Mouse (Mus musculus) adrenal gland, postnatal 36 days (tissue): ENCODE results near the gene Apopt1. TPM values are rescaled to one million over a fixed set of nuclear protein-coding genes. Genes with fewer than 3 reads are reported as not detected.

Experiments used
- DNase-seq, 2 experiments: peaks; one replicate each; pipeline ENCODE4 v3.0.0; 2021; ENCODE audit warnings: mixed read lengths in 1 of 2
- total RNA-seq, 2 experiments: library from RNA; stranded (reverse); gene quantifications; 2 replicates each; pipeline ENCODE4 v1.2.3; 2021

The Apopt1 gene
- total RNA-seq, 2 experiments from 2014 or later, result 58.8 to 76.2 TPM

DNA sequence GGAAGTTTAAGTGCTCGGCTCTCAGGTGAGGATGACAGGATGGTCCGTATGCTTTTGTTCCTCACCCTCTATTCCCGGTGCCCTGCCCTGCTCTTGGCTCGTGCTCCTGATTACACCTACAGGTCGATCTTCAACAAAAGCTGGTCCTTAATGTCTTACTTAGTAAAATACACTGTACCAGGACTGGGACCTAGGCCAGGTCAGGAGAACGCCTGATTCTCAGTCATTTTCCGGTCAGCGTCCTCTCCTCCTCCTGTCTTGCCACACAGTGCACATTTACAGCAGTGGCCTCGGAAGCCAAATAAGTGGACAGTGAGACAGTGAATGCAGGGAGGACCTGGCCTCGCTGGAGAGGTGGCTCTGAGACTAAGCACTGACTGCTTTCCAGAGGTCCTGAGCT, 57.6 kb downstream of the Apopt1 start:
- no peak for DNase-seq

DNA sequence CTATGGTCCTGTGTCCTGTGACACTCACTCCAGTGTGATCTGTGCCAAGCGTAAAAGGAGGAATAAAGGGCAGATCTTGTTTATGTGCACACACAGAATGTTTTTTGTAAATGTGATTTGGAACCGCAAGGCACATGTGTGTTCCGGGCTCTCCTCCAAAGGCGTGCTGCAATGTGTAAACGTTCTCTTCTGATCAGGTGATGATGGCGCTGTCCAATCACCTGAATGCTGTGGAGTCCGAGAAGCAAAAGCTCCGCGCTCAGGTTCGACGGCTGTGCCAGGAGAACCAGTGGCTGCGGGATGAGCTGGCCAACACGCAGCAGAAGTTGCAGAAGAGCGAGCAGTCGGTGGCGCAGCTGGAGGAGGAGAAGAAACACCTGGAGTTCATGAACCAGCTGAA, 61.1 kb downstream of the Apopt1 start:
- no peak for DNase-seq

DNA sequence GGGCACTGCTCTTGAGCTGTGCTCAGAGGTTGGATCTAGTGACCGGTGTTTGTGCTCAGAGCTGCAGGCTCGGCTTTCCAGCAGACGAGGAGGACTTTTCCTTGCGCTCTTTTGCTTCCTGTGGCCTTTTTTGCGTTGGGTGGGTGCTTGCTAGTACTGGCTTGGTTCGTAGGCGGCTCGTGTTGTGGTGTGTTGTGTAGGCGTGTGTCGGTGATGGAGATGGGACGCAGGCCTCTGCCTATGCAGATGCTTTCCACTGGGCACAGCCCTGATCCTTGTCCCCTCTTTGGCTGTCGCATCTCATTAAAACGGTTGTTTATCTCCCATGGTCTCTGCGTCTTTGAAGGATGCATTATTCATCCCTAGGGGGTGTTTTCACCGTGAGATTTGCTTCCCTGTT, 61.8 kb downstream of the Apopt1 start:
- DNase-seq, result no peak

DNA sequence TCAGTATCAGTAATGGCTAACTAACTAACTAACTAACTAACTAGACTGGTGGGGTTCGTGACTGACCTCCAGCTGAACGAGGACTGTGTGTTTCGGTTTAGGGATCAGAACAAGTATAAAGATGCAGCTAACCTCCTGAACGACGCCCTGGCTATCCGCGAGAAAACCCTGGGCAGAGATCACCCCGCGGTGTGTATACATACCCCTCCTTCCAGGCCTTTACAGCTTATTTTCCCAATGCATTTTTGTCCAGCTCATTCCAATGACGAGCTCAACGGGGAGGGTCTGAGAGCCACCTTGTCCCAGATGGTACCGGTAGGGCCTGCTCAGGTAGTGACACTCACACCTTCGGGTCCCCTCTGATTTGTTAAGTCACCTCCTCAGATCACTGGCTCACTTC, 64.9 kb downstream of the Apopt1 start:
- DNase-seq, result no peak

DNA sequence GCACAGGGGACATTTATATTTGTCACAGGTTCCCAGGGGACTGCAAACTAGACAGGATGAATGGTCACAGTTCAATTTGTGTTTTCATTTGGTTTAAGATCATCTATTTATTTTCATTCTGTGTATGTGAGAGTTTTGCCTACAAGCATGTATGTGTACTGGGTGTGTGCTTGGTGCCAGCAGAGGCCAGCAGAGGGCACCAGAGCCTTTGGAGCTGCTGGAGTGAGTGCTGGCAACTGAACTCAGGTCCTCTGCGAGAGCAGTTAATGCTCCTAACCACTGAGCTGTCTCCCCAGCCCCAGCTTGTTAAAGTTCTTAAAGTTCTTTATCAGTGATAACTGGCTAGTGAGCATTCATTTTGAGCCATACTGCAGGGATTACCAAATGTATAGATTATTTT, 66.5 kb downstream of the Apopt1 start:
- DNase-seq, result no peak

DNA sequence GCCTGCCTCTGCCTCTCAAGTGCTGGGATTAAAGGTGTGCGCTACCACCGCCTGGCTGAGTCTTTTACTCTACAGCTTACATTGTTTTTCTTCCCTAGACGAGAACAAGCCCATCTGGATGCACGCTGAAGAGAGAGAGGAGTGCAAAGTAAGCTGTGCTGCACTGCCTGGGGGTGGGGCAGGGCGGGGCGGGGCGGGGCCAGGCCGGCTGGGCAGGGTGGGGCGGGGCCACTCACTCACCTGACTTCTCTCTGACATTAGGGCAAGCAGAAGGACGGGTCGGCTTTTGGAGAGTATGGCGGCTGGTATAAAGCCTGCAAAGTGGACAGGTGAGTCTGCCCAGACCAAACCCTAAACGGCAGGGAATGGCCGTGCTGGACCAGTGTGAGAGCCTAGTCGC, 72.1 kb downstream of the Apopt1 start:
- DNase-seq, result no peak

DNA sequence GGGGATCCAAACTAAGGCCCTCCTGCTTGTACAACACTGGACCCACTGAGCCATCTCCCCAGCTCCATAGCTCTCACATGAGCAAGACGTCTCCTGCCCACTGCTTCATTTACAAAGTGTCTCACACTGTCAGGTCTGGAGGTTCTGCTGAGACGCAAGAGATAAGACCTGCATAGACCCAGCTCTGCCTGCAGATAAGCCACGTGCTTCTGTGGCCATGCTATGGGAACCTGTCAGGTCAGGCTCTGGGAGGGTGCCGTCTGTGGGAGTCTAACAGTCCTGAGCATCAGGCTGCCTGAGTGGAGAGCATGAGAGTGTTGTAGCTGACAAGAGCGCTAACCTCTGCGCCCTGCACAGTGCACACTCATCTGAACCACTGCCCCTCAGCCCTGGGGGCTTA, 74.0 kb downstream of the Apopt1 start:
- no peak for DNase-seq

DNA sequence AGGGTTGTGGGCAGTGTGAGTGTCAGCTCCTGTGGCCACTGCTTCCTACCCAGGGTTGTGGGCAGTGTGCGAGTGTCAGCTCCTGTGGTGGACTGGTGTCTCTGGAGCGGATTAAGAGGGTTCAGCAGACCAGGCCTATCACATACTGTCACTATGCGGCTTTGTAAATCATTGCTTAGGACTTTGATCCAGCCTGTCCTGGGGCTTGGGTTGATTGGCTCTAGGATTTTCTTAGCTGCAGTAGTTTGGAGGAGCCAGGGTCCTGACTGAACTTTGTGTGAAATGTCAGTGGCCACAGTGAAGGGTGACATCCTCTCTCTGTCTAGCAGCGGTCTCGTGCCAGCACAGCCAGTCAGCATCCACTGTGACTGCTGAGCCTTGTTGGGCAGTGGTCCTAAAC, 77.0 kb downstream of the Apopt1 start:
- no peak for DNase-seq

DNA sequence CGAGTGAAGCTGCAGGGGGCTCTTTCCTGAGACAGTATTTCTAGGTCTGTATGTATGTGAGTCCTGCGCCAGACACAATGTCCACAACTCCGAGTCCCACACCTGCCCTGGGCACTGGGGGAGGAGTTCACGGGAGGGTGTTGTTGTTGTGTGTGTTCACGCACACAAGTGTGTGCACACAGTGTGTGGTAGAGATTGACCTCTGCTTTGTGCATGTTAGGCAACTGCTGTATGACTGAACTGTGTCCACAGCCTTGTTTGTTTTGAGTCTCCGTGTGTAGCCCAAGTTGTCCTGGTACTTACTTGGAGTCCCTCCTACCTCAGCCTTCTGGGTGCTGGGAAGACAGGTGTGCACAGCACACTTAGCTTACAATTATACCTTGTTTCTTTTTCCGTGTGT, 77.6 kb downstream of the Apopt1 start:
- DNase-seq, result no peak

DNA sequence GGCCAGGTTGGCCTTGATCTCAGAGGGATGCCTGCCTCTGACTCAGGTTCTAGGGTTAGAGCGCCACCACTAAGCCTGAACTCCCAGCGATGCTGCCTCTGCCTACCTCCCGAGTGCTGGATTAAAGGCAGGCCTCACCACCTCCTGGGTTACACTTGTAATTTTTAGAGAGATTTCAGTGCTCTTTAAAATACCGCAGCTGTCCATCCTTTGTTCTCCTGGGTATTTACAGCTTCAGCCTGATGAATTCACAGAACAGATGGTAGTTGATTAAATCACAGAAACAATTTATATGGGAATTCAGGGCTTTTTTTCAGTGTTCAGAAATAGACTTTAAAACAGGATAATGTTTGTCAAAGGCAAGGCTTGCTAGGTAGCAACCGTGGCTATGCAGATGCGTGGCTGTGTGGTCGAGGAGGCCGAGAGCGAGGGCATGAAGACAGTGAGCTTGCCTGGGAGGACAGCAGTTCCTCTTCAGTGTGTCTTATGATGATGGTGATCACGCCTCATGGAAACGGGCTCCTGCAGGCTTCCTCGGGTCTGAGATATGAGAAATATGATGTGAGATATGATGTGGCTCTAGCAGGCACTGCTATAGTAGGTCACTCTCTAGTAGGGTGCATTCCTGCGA, 78.5 kb downstream of the Apopt1 start:
- DNase-seq, result no peak

DNA sequence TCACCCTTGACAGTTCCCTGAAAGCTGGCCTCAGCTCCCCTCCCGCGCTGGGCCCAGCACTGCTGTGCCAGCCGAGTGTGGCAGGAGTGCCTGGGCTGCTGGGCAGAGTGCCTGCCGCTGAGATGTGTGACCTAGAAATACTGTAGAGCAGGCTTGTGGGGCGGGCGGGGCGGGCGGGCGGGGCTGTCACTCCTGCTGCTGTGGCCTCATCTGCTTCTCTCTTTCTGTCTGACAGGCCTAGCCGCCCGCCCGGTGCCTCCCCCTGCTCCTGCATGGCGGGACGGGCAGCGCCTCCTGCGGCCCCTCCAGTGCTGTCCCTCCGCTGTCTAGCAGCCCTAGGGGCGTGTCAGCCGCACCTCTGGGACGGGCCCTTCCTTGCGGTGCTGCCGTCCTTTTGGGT, 81.0 kb downstream of the Apopt1 start:
- peak; percentile 77 to 79 for DNase-seq

DNA sequence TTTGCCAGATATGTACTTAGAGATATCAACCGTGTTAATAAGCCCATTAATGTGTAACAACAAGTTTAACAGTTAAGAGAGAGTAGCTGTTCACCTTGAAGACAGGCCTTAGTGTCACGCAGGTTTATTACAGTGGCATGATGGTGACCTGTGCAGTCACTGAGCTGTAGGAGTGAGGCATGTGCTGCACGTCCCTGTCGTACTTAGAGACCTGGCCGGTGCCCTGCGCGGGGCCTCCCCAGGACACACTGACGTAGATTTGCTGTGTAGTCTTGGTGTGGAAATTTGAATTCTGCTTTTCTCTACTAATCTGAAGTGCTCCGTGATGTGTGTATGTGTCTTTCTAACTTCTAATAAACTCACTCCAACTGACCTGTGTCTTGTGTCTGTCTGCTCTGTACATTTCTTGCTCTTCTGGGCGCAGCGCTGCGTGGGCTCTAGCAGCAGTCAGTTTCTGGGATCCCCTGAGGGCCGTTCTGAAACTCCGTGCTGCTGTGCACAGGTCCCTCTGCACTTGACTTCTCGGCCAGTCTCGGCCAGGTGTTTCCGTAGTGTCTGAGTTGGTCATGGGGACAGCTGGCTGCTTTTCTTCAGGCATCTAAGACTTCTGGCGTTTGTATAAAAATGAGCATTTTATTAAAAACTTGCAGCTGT, 81.6 kb downstream of the Apopt1 start:
- no peak for DNase-seq

DNA sequence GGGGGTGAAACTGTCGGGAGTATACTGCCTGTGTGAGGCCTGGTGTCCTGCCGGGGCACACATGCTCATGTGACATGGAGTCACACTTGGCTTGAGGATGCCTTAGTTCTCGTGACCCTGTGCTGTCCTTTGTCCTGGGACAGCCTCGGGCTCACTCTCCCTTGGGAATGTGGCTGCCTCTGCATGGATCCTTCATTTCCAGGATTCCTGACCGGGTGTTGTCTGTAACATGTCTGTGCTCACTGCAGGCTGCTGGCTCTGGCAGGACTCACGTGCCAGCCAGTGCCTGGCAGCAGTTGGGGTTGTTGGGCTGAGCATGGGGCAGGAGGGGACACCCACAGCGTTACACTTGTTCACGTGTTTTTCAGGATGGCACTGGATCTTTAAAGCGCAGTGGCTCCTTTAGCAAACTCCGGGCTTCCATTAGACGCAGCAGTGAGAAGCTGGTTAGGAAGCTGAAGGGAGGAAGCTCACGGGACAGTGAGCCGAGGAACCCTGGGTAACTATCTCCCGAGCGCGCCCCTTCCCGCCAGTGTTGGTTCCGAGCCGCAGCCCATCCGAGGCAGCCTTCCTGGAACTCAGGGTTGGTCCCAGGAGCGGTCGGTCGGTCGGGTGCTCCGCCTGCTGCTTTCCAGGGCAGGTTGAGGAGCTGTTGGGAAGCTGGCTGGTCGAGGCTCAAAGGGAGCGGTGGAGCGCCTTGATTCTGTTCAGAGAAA, 82.3 kb downstream of the Apopt1 start:
- no peak for DNase-seq

DNA sequence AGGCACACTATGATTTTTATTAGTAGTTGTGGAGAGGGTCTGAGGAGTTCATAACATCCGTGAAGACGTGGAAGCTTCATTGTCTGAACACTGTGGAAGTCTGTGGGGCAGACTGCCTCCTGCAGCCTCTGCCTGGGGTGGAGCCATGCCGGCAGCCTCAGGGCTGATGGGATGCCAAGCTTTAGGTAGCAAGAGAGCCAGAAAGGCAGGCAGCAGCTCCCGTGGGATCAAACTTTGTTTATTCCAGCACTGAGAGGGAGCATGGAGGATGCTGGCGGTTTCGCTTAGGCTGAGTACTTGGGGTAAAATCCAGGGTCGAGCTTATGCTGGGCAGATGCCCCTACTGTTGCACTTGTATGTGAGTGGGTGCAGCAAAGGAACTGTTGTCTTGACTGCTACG, 84.2 kb downstream of the Apopt1 start:
- DNase-seq, result no peak

DNA sequence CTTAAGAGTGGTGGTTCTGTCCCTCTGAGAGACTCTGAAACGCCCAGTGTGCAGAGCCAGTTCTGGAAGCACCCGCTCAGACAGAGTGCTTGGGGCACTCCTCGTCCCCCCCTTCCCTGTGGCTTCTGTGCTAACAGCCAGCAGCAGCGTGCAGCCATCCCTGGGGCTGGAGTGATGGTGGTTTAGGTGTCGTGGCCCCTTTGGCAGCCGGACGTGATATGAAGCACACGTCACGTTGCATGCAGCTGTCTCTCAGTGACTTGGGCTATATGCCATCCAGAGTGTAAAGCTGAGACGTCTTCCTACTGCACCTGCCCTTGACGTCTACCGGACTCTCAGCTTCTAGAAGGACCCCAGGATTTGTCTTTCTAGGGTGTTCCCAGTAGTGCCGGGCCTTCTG, 85.4 kb downstream of the Apopt1 start:
- DNase-seq, result no peak

DNA sequence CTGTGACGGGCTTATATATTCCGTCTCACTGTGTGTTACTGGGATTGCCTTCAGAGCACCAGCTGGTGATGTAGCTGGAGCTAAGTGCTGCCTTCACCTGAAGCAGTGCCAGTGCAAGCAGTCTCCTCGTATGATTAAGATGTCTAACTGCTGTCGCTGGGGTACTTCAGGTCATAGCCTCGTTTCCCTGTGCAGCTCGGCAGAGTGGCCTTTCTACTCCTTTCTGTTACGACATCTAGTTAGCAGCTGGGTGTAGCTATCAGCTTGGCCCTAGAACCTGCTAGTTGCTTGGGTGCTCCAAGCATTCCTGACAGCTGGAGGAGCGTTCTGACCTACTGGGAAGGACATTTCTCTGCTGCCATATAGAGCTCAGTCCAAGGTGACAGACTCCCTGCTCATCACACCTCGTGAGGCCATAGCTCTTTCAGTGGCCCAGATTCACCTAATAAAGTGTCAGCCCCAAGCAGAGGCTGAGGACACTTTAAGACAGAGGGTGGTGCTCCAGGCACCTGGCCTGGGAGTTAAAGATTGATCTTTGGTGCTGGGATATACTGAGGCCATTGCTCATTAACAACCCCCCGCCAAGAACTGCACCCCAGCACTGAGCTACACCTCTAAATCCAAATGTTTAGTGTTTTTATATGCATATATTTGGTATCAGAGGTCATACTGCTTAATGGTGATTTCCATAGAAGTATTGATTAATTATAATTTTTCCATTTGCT, 87.6 kb downstream of the Apopt1 start:
- no peak for DNase-seq

DNA sequence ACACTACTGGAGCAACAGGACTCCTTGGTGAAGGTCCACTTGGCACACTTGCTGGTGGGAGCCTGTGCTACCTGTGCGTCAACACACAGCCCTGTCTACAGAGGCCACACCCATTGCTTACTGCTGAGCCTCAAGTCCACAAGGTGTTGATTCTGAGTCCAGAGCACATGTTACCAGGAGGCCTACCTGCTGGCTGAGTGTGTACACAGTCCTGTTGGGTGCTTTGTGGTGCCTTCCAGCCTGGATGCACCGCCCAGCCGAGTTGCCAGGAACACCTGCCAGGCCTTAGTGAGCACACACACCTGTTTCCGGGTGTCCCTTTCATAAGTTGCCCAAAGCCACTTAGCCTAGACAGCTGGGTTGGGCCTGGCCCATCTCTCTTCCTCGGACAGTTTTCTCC, 90.5 kb downstream of the Apopt1 start:
- DNase-seq, result no peak

Other genes starting within 250 kb of the Apopt1 start
- under 1 TPM in 1 of 2 experiments, not detected in 1; 0.53 TPM for gene Gm266, start 227.4 kb upstream of the Apopt1 start, total RNA-seq
- 100 to 1,000 TPM; 309 to 376 TPM for gene Eif5, start 175.2 kb upstream of the Apopt1 start, total RNA-seq
- 10 to 100 TPM; 93.4 to 99.0 TPM for gene Mark3, start 138.7 kb upstream of the Apopt1 start, total RNA-seq
- 10 to 100 TPM; 34.2 to 53.4 TPM for gene Ckb, start 40.9 kb upstream of the Apopt1 start, total RNA-seq
- 10 to 100 TPM; 15.7 to 18.6 TPM for gene Trmt61a, start 35.2 kb upstream of the Apopt1 start, total RNA-seq
- 10 to 100 TPM; 37.2 to 39.8 TPM for gene Bag5, start within 50 bp of the Apopt1 start, total RNA-seq
- 100 to 1,000 TPM in 1 of 2 experiments, 10 to 100 TPM in 1; 94.0 to 130 TPM for gene Klc1, start 45.6 kb downstream of the Apopt1 start, total RNA-seq
- gene Xrcc3, start 100.6 kb downstream of the Apopt1 start, total RNA-seq, result 10 to 100 TPM; 14.9 to 18.6 TPM
- 100 to 1,000 TPM in 1 of 2 experiments, 10 to 100 TPM in 1; 96.9 to 101 TPM for gene Zfyve21, start 100.9 kb downstream of the Apopt1 start, total RNA-seq
- gene Ppp1r13b, start 194.8 kb downstream of the Apopt1 start, total RNA-seq, result 10 to 100 TPM; 13.8 to 18.8 TPM